ENCODE assay signal across 8 mouse cellular contexts in the genomic region with DNA sequence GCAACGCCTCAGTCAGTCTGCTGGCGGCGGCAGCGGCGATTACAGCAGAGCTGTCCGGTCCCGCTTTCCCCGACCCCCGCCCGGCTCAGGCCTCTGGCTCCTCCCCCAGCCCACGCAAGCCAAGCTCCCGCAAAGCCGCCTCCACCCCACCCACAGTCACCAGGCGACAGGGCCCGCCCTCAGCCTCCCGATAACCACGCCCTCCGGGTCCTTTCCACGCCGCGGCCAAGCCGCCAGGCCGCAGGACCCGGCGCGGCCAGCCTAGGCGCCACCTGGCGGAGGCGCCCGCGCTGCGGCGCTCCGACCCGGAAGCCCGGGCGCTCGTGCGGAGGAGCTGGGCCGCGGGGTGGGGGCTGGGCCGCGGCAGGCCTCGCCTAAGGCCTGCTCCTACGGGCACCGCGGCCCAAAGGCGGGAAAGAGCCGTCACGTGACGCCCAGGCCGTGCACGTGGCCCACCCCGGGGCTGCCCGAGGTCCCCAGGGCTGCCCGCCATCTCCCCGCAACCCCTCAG. TPM values are rescaled to one million over a fixed set of nuclear protein-coding genes. Genes with fewer than 3 reads are reported as not detected.
DNase-seq lines count a peak whose midpoint lies in the region; ATAC-seq lines count a peak whose summit lies in the region.

No protein-coding gene starts in this region.

- H3K27ac ChIP-seq in embryonic facial prominence, embryonic 11.5 days (replicated peaks; ENCODE audit: low read depth, low read length) = no peak overlapping the region
- H3K27ac ChIP-seq in intestine, embryonic 16.5 days (ENCODE audit: low read length) = peak overlapping the region; percentile 68

- 4% methylated on average over 53 of the region's 57 CpGs for WGBS in embryonic facial prominence, embryonic 11.5 days
- 4% methylated on average over 53 of the region's 57 CpGs for WGBS in intestine, embryonic 16.5 days

- intact Hi-C loops in left cerebral cortex, postnatal 14 days (cut with DNase I) = loop anchor here (1.0 to 5.0 kb wide), 2 partner anchors 217 to 335 kb away; a partner anchor contains a TSS

- peak overlapping the region; percentile 41 for H3K4me3 ChIP-seq in embryonic facial prominence, embryonic 11.5 days (ENCODE audit: low read depth, low read length)
- peak overlapping the region; percentile 53 for H3K4me3 ChIP-seq in intestine, embryonic 16.5 days (ENCODE audit: low read length)

- H3K4me1 ChIP-seq in embryonic facial prominence, embryonic 11.5 days (ENCODE audit: control insufficient read depth, insufficient read depth, low read length) = no peaks in the 10 kb centered on the region
- H3K4me1 ChIP-seq in intestine, embryonic 16.5 days (ENCODE audit: control insufficient read depth, insufficient read depth, low read length) = no peaks in the 10 kb centered on the region

- no peaks in the 10 kb centered on the region for H3K36me3 ChIP-seq in embryonic facial prominence, embryonic 11.5 days (replicated peaks; ENCODE audit: control insufficient read depth, insufficient read depth, low read depth, low read length)
- H3K36me3 ChIP-seq in intestine, embryonic 16.5 days (ENCODE audit: control insufficient read depth, insufficient read depth, low read length) = 0 out of 2 replicates have a peak, but pooled peaks cover 5% of the 10 kb centered on the region

- no peaks in the 10 kb centered on the region for H3K27me3 ChIP-seq in embryonic facial prominence, embryonic 11.5 days (ENCODE audit: control insufficient read depth, insufficient read depth, low read length)
- H3K27me3 ChIP-seq in intestine, embryonic 16.5 days (replicated peaks; ENCODE audit: control insufficient read depth, insufficient read depth, low read length) = no peaks in the 10 kb centered on the region

- peaks cover 7% of the 10 kb centered on the region for H3K9me3 ChIP-seq in embryonic facial prominence, embryonic 11.5 days (replicated peaks; ENCODE audit: control insufficient read depth, low read length)
- H3K9me3 ChIP-seq in intestine, embryonic 16.5 days (ENCODE audit: control insufficient read depth, low read length) = peaks cover 12% of the 10 kb centered on the region

- peak overlapping the region; percentile 63 for H3K9ac ChIP-seq in embryonic facial prominence, embryonic 11.5 days (replicated peaks; ENCODE audit: low read length)
- H3K9ac ChIP-seq in intestine, embryonic 16.5 days (ENCODE audit: low read depth, low read length) = peak overlapping the region; percentile 77

- H3K4me2 ChIP-seq in embryonic facial prominence, embryonic 11.5 days (ENCODE audit: low read depth, low read length) = peak overlapping the region; percentile 38
- peak overlapping the region; percentile 64 for H3K4me2 ChIP-seq in intestine, embryonic 16.5 days (ENCODE audit: low read depth, low read length)

- peak; percentile 97 for DNase-seq in adrenal gland, postnatal 36 days
- peak; percentile 87 for DNase-seq in embryonic facial prominence, embryonic 11.5 days (ENCODE audit: low spot score)
- DNase-seq in left cerebral cortex, postnatal 14 days (ENCODE audit: low spot score in 2 of 2) = peak; percentile 75 to 77
- DNase-seq in right cerebral cortex, postnatal 10 days (ENCODE audit: low spot score in 2 of 2) = peak; percentile 88 to 89
- peak; percentile 52 for DNase-seq in urinary bladder, postnatal 10 days (ENCODE audit: low spot score)

- peak; percentile 94 for ATAC-seq in embryonic facial prominence, embryonic 11.5 days (replicated peaks; ENCODE audit: insufficient number of reproducible peaks, low FRiP score, low TSS enrichment, low read depth)
- ATAC-seq in granulocyte monocyte progenitor cell, adult 5-6 weeks (replicated peaks; ENCODE audit: poor library complexity, severe bottlenecking) = peak; percentile 100
- ATAC-seq in intestine, embryonic 16.5 days = peak; percentile 96
- peak; percentile 99 for ATAC-seq in megakaryocyte progenitor cell, adult 5-6 weeks (replicated peaks; ENCODE audit: poor library complexity)

RNA-seq across cellular contexts. Expression of a gene that starts 0.7 kb away (rescaled TPM):
- total RNA-seq in adrenal gland, postnatal 36 days (2021) = under 1 TPM; 0.10 to 0.30 TPM
- 0.60 TPM in 1 of 2 replicates, not detected in the other for polyA plus RNA-seq in embryonic facial prominence, embryonic 11.5 days (2014; fragmentation: Nextera tagmentation; extraction: Ambion mirVana)
- not detected in 2 replicates for total RNA-seq in granulocyte monocyte progenitor cell, adult 5-6 weeks (2014; fragmentation: Nextera tagmentation)
- total RNA-seq in granulocyte monocyte progenitor cell, adult 5-6 weeks (2017) = not detected in 2 replicates
- 0.20 and 0.60 TPM in 2 replicates for polyA plus RNA-seq in intestine, embryonic 16.5 days (2015; fragmentation: Nextera tagmentation; extraction: Ambion mirVana)
- total RNA-seq in left cerebral cortex, postnatal 14 days (2021) = 1 to 10 TPM; 2.9 to 3.6 TPM
- total RNA-seq in megakaryocyte progenitor cell, adult 5-6 weeks (2015) = not detected in 2 replicates
- not detected in 2 replicates for total RNA-seq in megakaryocyte progenitor cell, adult 5-6 weeks (2017)
